Mouse (Mus musculus) spleen, adult 2 months (tissue): ENCODE results near the gene Rfxap. TPM values are rescaled to one million over a fixed set of nuclear protein-coding genes. Genes with fewer than 3 reads are reported as not detected.

Source experiments
- DNase-seq, 2 experiments: peaks; one replicate each; pipeline versions ENCODE4 v3.0.0 to v3.0.0-alpha.2; 2012 to 2021; ENCODE audit warnings: low spot score in 2 of 2, low read depth in 1 of 2
- H3K27ac ChIP-seq: fragments of 200-500 bp; 2 replicates; pipeline ENCODE4 v1.5.1; 2012; ENCODE audit warnings: low read length, inconsistent platforms; ENCODE audit not compliant: insufficient read depth
- H3K27me3 ChIP-seq: fragments of 200-500 bp; 2 replicates; pipeline ENCODE4 v1.6.1; 2012; ENCODE audit warnings: mild to moderate bottlenecking, moderate library complexity, low read length, inconsistent platforms; ENCODE audit not compliant: control insufficient read depth, insufficient read depth
- H3K36me3 ChIP-seq: fragments of 200-500 bp; 2 replicates; pipeline ENCODE4 v1.6.1; 2012; ENCODE audit warnings: mild to moderate bottlenecking, low read length, inconsistent platforms; ENCODE audit not compliant: control insufficient read depth, insufficient read depth
- H3K4me1 ChIP-seq: fragments of 200-500 bp; 2 replicates; pipeline ENCODE4 v1.6.1; 2011; ENCODE audit warnings: inconsistent platforms; ENCODE audit not compliant: control insufficient read depth, insufficient read depth, insufficient read length
- H3K4me3 ChIP-seq: fragments of 200-500 bp; 2 replicates; pipeline ENCODE4 v1.5.1; 2011; ENCODE audit warnings: mild to moderate bottlenecking, inconsistent platforms; ENCODE audit not compliant: insufficient read depth, insufficient read length; ENCODE audit errors: extremely low read depth
- CTCF ChIP-seq: fragments of 200-500 bp; IDR thresholded peaks from 2 replicates; pipeline ENCODE4 v1.5.1; 2011; ENCODE audit warnings: mild to moderate bottlenecking, inconsistent platforms; ENCODE audit not compliant: insufficient read depth, insufficient read length, insufficient replicate concordance; ENCODE audit errors: extremely low read depth
- POLR2A ChIP-seq: fragments of 200-500 bp; IDR thresholded peaks from 2 replicates; pipeline ENCODE4 v1.6.1; 2011; ENCODE audit warnings: low read depth, low read length, inconsistent platforms
- WGBS: fragments of 180-500 bp; shearing (Covaris S2); methylation state at CpG from one replicate; pipeline ENCODE4 v1.1.7; 2018; 5-methylcytosine and 5-hydroxymethylcytosine counted together
- polyA plus RNA-seq: library from polyadenylated mRNA; depleted of rRNA; stranded (reverse); fragments of >200 nt; gene quantifications from 2 replicates; pipeline ENCODE4 v1.2.3, GENCODE M21; 2012; rRNA removed

The Rfxap gene
- polyA plus RNA-seq: 18.4 and 22.8 TPM in 2 replicates

DNA sequence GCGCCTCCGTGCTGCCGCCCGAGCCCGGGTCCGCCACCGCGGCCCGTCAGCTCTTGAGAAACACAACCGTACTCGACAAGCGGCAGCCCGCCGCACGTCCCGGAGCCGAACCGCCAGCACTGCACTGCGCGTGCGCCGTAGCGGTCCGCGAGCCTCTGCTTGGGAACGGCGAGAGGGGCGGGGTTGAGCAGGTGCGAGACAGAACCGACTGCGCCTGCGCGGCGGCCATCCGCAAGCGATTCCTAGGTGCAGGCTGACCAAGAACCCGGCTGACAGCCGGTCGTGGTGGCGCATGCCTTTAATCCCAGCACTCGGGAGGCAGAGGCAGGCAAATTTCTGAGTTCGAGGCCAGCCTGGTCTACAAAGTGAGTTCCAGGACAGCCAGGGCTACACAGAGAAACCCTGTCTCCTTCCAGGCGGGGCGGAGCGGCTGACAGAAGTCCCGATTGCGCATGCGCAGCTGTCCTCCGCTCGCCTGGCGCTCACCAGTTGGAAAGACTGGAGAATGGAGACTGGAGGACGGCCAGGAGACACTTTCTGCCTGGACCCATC, at the start of gene Rfxap:
Rfxap (minus strand) TSS at position 126 of the 552 bp plus-strand sequence.
- no peaks in the 10 kb centered on the region for H3K27me3 ChIP-seq
- H3K4me3 ChIP-seq: peak within 1 kb of the TSS; percentile 84
- H3K36me3 ChIP-seq: peaks cover 11% of the 10 kb centered on the region
- peaks cover 2% of the 10 kb centered on the region for H3K4me1 ChIP-seq
- TF ChIP-seq POLR2A (peak; percentile 71), CTCF (no peak)
- peak; percentile 89 to 93 for DNase-seq
- under 1% methylated on average over 52 of the region's 52 CpGs for WGBS
- H3K27ac ChIP-seq: peak within 1 kb of the TSS; percentile 81

DNA sequence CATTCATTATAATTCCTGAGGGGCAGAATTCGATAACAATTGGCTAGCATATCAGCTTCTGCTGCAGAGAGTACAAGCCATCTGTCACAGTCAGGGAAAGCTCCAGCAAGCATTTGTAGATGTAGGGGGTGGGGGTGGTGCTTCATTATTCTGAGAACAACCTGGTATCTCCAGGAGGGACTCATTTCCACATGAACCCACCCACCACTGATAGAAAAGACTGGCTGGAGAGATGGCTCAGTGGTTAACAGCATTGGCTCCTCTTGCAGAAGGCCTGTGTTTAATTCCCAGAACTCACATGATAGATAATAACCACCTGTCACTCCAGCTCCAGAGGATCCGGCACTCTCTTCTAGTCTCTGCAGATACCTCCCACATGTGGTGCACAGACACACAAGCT, 27.8 kb upstream of the Rfxap start:
- WGBS: 91% methylated on average over 2 of the region's 2 CpGs

DNA sequence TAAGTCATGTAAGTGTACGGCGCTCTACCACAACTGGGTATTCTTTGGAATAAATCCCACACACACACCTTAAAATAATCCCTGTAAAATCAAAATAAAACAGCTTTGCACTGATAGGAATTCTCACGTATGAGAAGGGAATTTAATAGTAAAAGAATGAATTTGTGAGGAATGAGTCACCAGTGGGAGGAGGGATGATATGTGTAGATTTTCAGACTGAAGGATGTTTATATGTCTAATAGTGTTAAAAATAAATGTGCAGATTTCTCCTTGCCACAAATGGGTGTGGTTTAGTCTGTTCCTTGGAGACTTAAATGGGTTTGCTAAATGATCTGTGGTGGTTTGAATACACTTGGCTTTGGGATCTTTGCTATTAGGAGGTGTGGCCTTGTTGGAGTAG, 24.9 kb upstream of the Rfxap start:
- 88% methylated on average over 3 of the region's 3 CpGs for WGBS
- no peak for DNase-seq
- no peaks in the 10 kb centered on the region for H3K27me3 ChIP-seq
- H3K4me1 ChIP-seq: no peaks in the 10 kb centered on the region
- TF ChIP-seq POLR2A (no peak), CTCF (no peak)
- no peak overlapping the region for H3K27ac ChIP-seq
- H3K36me3 ChIP-seq: no peaks in the 10 kb centered on the region
- no peak overlapping the region for H3K4me3 ChIP-seq

More for the DNA sequence above, 27.8 kb upstream of the Rfxap start:
- H3K36me3 ChIP-seq: no peaks in the 10 kb centered on the region
- TF ChIP-seq CTCF (no peak), POLR2A (no peak)
- no peaks in the 10 kb centered on the region for H3K4me1 ChIP-seq
- no peak overlapping the region for H3K4me3 ChIP-seq
- H3K27ac ChIP-seq: no peak overlapping the region
- DNase-seq: no peak
- no peaks in the 10 kb centered on the region for H3K27me3 ChIP-seq

DNA sequence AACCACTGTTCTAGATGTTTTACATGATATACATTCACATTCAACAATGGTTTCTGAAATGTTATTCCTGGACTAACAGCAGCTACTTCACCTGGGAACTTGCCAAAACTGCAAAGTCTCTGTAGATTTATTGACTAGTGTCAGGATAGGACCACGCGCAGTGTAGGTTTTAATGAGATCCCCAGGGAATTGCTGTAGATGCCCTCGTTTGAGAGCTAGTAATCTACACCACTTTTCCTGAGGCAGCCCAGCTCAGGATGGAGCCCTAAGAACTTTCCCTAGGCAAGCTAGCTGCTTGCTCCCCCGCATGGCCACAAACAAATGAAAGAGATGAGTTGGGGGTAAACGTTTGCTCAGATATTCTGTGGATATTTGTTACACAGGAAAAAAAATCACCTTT, 14.9 kb upstream of the Rfxap start:
- H3K27ac ChIP-seq: no peak overlapping the region
- no peak for DNase-seq
- H3K4me1 ChIP-seq: no peaks in the 10 kb centered on the region
- WGBS: 79% methylated on average over 5 of the region's 5 CpGs
- H3K27me3 ChIP-seq: no peaks in the 10 kb centered on the region
- no peaks in the 10 kb centered on the region for H3K36me3 ChIP-seq
- TF ChIP-seq CTCF: no peak
- H3K4me3 ChIP-seq: no peak overlapping the region

DNA sequence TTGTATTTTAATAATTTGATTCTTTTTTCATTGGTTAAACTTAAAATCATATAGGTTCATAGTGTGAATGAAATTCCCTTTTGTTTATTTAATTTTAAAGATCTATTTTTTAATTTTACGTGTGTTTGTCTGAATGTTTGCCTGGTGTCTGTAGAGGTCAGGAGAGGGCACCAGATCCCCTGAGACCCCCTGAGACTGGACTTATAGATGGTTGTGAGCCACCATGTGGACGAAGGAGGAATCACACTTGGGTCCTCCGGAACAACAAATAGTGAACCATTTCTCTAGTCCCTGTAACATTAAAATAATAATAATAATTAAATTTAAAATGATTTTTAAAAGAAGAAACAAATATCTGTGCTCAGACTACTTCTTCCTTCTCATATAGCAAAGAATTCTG, 7.7 kb upstream of the Rfxap start:
- TF ChIP-seq POLR2A (no peak), CTCF (peak; percentile 58; the same call in 1 of the 2 replicates)
- WGBS: 17% methylated on average over 3 of the region's 3 CpGs
- DNase-seq: peak in 1 of 2 experiments; percentile 55
- Histone ChIP-seq H3K4me3 (no peak overlapping the region), H3K36me3 (no peaks in the 10 kb centered on the region), H3K27ac (no peak overlapping the region), H3K27me3 (no peaks in the 10 kb centered on the region), H3K4me1 (no peaks in the 10 kb centered on the region)

DNA sequence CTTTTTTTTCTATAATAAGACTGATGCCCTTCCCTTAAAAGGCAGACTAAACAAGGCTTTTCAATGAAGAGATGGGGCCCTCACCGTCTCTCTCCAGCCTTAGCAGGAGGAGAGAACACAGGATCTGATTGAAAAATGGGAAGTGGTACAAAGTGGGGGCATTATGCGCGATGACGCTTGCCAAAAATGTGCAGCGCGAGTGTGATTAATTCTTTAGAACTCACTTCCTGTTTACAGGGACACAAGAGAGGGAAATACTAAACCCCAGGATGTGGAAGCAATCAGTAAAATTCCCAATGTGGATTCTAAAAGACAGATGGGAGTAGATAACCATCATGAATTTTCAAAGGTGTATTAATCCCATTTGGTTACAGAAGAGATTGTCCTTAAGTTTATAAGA, 7.0 kb upstream of the Rfxap start:
- H3K36me3 ChIP-seq: no peaks in the 10 kb centered on the region
- no peak overlapping the region for H3K4me3 ChIP-seq
- WGBS: 2% methylated on average over 6 of the region's 6 CpGs
- no peak for DNase-seq
- no peaks in the 10 kb centered on the region for H3K4me1 ChIP-seq
- H3K27ac ChIP-seq: no peak overlapping the region
- no peaks in the 10 kb centered on the region for H3K27me3 ChIP-seq
- TF ChIP-seq CTCF: no peak
- no peak for TF ChIP-seq POLR2A

DNA sequence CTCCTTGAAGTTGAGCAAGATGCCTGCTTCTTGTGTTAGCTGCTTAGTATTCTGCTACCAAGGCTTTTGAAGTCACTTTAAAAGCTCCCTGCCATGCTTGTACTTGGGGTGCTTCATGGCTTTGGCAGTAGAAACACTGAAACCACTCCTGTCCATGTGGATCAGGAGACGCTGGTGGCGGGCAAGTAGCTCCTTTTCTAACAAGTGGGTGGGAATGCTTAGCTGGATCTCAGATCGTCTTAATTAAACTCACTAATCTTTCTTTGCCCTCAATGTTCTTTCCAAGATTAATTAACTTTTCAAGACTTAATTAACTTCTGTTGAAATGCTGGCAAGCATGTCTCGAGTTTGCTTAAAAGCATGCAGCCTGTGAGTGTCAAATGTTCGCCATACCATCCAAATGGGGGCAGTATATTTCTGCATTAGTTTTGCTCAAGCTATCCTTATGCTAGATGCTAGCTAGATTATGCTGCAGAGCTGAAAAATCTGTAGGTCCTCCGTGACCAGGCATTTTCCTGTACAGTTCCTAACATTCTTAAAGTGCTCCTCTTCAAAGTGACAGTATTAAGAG, 5.9 kb upstream of the Rfxap start:
- no peak for DNase-seq
- 84% methylated on average over 6 of the region's 6 CpGs for WGBS
- H3K4me3 ChIP-seq: no peak overlapping the region
- TF ChIP-seq CTCF: no peak
- no peaks in the 10 kb centered on the region for H3K36me3 ChIP-seq
- H3K27me3 ChIP-seq: no peaks in the 10 kb centered on the region
- H3K4me1 ChIP-seq: no peaks in the 10 kb centered on the region
- H3K27ac ChIP-seq: no peak overlapping the region

DNA sequence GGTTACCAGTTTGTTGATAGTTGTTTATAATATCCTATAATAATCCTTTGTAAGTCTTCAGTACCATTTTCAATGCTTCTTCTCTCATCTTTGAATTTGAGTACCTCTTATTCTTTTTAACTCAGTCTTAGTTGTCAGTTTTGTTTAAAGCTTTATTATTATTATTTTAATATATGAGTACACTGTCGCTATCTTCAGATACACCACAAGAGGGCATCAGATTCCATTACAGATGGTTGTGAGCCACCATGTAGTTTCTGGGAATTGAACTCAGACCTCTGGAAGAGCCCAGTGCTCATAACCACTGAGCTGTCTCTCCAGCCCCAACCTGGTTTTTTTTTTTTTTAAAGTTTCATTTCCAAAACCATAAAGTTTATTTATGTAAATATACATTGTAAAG, 4.0 kb upstream of the Rfxap start:
- peaks cover 2% of the 10 kb centered on the region for H3K4me1 ChIP-seq
- WGBS: 62% methylated on average over 1 of the region's 1 CpGs
- H3K36me3 ChIP-seq: no peaks in the 10 kb centered on the region
- TF ChIP-seq CTCF (no peak), POLR2A (no peak)
- DNase-seq: no peak
- H3K4me3 ChIP-seq: no peak overlapping the region
- no peak overlapping the region for H3K27ac ChIP-seq
- no peaks in the 10 kb centered on the region for H3K27me3 ChIP-seq
